Mouse (Mus musculus) liver, embryonic 13.5 days (tissue): ENCODE measurements at regions not wholly inside any gene's neighbourhood (a gene's known extent, or its start where the extent isn't known, plus 50 kb on each side); places are given as distances from the start of the nearest gene placed in this dataset.

Experiments used
- ATAC-seq: fragments of 200-750 bp; cut with Nextera tagmentation; 2 replicates; pipeline ENCODE4 v1.8.0; 2017; ENCODE audit warnings: low read depth, mild to moderate bottlenecking, moderate number of reproducible peaks, moderate library complexity
- DNase-seq: peaks from one replicate; pipeline ENCODE4 v3.0.0; 2022
- H3K27ac ChIP-seq: fragments of 300-500 bp; sonication (generic); 2 replicates; pipeline ENCODE4 v1.5.1; 2015; ENCODE audit warnings: moderate library complexity, mild to moderate bottlenecking, inconsistent platforms
- H3K27me3 ChIP-seq: fragments of 300-500 bp; sonication (generic); 2 replicates; pipeline ENCODE4 v1.6.1; 2015; ENCODE audit warnings: mild to moderate bottlenecking, inconsistent platforms
- H3K36me3 ChIP-seq: fragments of 300-500 bp; sonication (generic); 2 replicates; pipeline ENCODE4 v1.6.1; 2015; ENCODE audit warnings: mild to moderate bottlenecking, inconsistent platforms
- H3K4me1 ChIP-seq: fragments of 300-500 bp; sonication (generic); replicated peaks from 2 replicates; pipeline ENCODE4 v1.6.1; 2015; ENCODE audit warnings: inconsistent platforms
- H3K4me2 ChIP-seq: fragments of 300-500 bp; sonication (generic); 2 replicates; pipeline ENCODE4 v1.6.1; 2015; ENCODE audit warnings: inconsistent platforms, mild to moderate bottlenecking, moderate library complexity
- H3K4me3 ChIP-seq: fragments of 300-500 bp; sonication (generic); replicated peaks from 2 replicates; pipeline ENCODE4 v1.5.1; 2015; ENCODE audit warnings: mild to moderate bottlenecking, inconsistent platforms
- H3K9ac ChIP-seq: fragments of 300-500 bp; sonication (generic); 2 replicates; pipeline ENCODE4 v1.6.1; 2015; ENCODE audit warnings: mild to moderate bottlenecking, inconsistent platforms
- H3K9me3 ChIP-seq: fragments of 300-500 bp; sonication (generic); replicated peaks from 2 replicates; pipeline ENCODE4 v1.6.1; 2016; ENCODE audit warnings: inconsistent platforms
- WGBS: fragments of 180-500 bp; shearing (Covaris S2); methylation state at CpG from one replicate; pipeline ENCODE4 v1.1.7; 2015; ENCODE audit not compliant: insufficient replicate concordance; 5-methylcytosine and 5-hydroxymethylcytosine counted together

DNA sequence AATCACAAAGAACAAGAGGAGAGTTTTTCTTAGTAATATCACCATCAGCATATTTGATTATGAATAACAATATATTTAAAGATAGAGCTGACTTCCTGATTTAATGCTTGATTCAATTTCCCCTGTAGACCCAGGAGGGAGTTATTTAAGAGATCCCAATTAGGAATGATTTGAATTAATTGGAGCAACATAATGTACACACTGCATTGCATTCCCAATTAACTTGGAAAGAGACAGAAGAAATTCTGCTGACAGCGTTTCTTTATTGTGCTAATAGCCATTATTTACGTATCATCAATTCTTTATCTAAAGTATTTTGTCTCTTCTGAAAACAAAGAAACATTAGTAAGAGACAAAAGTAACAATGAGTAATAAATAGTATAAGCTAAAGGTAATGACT is 1491.2 kb upstream of the Cited2 start:
- no peaks in the 10 kb centered on the region for H3K27me3 ChIP-seq
- DNase-seq (no peak), ATAC-seq (no peak)
- no peaks in the 10 kb centered on the region for H3K9me3 ChIP-seq
- no peak overlapping the region for H3K4me3 ChIP-seq
- no peak overlapping the region for H3K9ac ChIP-seq
- 79% methylated on average over 2 of the region's 2 CpGs for WGBS
- no peaks in the 10 kb centered on the region for H3K36me3 ChIP-seq
- H3K27ac ChIP-seq = no peak overlapping the region
- H3K4me1 ChIP-seq = no peaks in the 10 kb centered on the region
- no peak overlapping the region for H3K4me2 ChIP-seq

DNA sequence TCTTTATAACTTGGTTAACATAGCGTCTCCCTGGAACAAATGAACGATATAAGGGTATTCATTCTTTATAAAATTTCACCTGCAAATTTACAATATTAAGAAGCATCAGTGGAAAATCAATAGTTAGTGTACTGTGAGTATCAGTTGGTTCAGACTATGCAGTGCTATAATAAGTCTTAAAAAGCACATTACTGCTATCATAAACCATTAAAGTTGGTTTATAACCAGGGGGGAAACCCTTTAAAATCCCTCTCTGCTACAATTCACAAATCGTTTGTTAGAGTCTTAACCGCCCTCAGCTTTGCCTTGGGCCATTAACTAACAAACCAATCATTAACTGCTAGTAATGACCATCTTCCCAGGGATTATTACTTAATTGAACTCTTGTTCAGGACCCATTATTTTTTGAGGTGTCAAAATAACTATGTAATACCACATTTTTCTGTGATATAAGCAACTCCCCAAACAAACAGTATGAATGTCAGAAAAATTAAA is 1489.4 kb upstream of the Cited2 start:
- Histone ChIP-seq H3K36me3 (no peaks in the 10 kb centered on the region), H3K9ac (no peak overlapping the region), H3K9me3 (no peaks in the 10 kb centered on the region), H3K27ac (no peak overlapping the region), H3K4me2 (no peak overlapping the region), H3K4me1 (no peaks in the 10 kb centered on the region), H3K27me3 (no peaks in the 10 kb centered on the region), H3K4me3 (no peak overlapping the region)
- WGBS = 66% methylated on average over 4 of the region's 4 CpGs
- DNase-seq = no peak
- no peak for ATAC-seq

DNA sequence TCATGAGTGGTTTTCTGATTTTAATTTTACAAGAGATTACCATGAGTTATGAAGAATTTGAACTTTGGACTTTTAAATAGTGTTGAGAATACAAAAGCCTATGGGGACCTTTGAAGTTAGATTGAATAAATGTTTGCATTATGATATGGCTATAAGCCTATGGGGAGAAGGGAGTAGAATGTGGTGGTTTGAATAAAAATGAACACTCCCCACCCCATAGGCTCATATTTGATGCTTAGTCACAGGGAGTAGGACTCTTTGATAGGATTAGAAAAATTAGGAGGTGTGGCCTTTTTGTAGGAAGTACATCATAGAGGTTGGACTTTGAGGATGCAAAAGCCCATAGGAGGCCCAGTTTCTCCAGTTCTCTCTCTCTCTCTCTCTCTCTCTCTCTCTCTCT is 1466.7 kb upstream of the Cited2 start:
- Histone ChIP-seq H3K4me1 (no peaks in the 10 kb centered on the region), H3K4me3 (no peak overlapping the region), H3K27ac (no peak overlapping the region), H3K9me3 (no peaks in the 10 kb centered on the region), H3K9ac (no peak overlapping the region), H3K36me3 (no peaks in the 10 kb centered on the region), H3K4me2 (no peak overlapping the region), H3K27me3 (no peaks in the 10 kb centered on the region)
- DNase-seq = no peak
- ATAC-seq = no peak

DNA sequence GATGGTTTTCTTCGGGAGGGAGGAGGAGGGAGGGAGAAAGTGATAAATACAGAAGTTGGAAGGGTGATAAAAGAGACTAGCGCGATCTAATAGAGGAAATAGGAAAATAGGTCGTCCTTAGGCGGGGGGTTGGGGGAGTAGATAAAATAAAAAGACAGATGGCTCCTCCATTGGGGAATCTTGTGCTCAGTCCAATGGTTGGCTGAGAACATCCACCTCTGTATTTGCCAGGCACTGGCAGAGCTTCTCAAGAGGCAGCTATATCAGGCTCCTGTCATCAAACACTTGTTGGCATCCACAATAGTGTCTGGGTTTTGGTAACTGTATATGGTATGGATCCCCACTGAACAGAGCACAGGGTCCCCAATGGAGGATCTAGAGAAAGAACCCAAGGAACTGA is 1450.2 kb upstream of the Cited2 start:
- Histone ChIP-seq H3K27ac (no peak overlapping the region), H3K4me1 (no peaks in the 10 kb centered on the region), H3K9me3 (no peaks in the 10 kb centered on the region), H3K4me3 (no peak overlapping the region), H3K36me3 (no peaks in the 10 kb centered on the region), H3K4me2 (no peak overlapping the region), H3K27me3 (no peaks in the 10 kb centered on the region), H3K9ac (no peak overlapping the region)
- ATAC-seq (no peak), DNase-seq (no peak)
- WGBS = 76% methylated on average over 5 of the region's 5 CpGs

DNA sequence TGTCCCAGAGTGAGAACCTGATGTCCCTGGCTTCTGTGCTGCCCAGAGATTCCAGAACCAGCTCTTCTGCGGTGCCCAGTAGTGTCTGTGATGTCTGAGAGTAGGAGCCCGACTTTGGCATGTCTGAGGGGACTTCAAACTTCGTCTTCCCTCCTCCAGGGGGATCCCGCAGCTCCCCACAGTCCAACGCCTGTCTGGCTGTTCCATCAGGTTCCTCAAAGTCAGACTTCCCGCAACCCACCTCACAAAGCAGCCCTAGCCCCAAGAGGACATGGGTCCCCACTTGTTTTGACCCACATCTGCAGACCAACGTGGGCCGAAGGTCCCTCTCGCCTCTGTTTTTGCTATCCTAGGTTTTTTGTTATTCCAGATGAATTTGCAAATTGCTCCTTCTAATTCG is 1406.0 kb upstream of the Cited2 start:
- Histone ChIP-seq H3K9me3 (no peaks in the 10 kb centered on the region), H3K27me3 (no peaks in the 10 kb centered on the region), H3K36me3 (no peaks in the 10 kb centered on the region), H3K4me1 (no peaks in the 10 kb centered on the region), H3K27ac (no peak overlapping the region), H3K9ac (no peak overlapping the region), H3K4me3 (no peak overlapping the region), H3K4me2 (no peak overlapping the region)
- 55% methylated on average over 10 of the region's 10 CpGs for WGBS
- ATAC-seq = no peak
- DNase-seq = no peak

DNA sequence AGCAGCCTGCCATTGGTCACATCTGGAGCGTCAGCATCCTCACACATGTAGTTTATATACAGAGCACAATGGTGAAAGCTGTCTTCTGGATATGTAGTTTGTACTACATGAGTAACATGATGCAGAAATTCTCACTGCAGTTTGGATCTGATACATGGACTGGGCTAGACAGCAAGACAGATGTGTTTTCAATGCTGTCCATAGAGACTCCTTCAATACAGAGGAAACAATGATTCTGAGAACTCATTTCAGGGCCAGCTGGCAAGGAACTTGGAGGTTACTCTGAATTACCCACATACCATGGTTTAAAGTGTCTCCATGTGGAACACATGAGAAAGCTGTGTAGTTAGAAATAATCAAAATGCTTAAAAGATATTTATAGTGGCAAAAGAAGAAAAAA is 1385.5 kb upstream of the Cited2 start:
- H3K4me2 ChIP-seq = no peak overlapping the region
- H3K9ac ChIP-seq = no peak overlapping the region
- H3K27ac ChIP-seq = no peak overlapping the region
- 65% methylated on average over 1 of the region's 1 CpGs for WGBS
- H3K27me3 ChIP-seq = no peaks in the 10 kb centered on the region
- H3K36me3 ChIP-seq = no peaks in the 10 kb centered on the region
- no peaks in the 10 kb centered on the region for H3K4me1 ChIP-seq
- DNase-seq = no peak
- ATAC-seq = no peak
- H3K4me3 ChIP-seq = no peak overlapping the region
- no peaks in the 10 kb centered on the region for H3K9me3 ChIP-seq

DNA sequence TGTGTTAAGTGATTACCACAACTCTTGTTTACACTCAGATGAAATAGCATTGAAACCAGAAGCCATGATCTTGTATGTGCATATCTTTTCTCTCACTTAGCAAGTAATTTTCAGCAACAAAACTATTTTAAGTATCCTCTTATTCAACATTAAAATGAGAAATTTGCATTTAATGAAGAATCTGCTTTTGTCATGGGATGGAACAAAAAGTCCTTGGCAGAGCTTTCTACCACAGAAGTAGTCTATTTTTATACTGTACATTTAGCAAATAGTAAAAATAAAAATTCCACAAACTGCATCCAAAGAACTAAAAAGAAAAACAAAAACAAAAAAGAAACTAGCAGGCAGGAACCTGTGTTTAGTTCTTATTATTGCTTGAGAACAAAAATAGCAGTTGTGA is 1381.5 kb upstream of the Cited2 start:
- no peaks in the 10 kb centered on the region for H3K27me3 ChIP-seq
- H3K36me3 ChIP-seq = no peaks in the 10 kb centered on the region
- H3K4me1 ChIP-seq = no peaks in the 10 kb centered on the region
- no peak overlapping the region for H3K4me2 ChIP-seq
- no peaks in the 10 kb centered on the region for H3K9me3 ChIP-seq
- DNase-seq = no peak
- ATAC-seq = no peak
- H3K9ac ChIP-seq = no peak overlapping the region
- H3K27ac ChIP-seq = no peak overlapping the region
- no peak overlapping the region for H3K4me3 ChIP-seq

DNA sequence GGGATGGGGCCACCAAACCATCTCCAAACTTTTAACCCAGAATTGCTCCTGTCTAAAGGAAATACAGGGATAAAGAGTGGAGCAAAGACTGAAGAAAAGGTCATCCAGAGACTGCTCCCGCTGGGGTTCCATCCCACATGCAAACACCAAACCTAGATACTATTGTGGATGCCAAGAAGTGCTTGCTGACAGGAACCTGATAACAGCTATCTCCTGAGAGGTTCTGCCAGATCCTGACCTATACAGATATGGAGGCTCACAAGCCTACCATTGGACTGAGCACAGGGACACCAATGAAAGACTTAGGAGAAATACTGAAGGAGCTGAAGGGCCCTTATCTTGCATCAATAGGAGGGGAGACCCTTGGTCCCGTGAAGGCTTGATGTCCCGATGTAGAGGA is 1359.0 kb upstream of the Cited2 start:
- WGBS = 41% methylated on average over 3 of the region's 3 CpGs
- no peak for DNase-seq

More for the DNA sequence above, 1359.0 kb upstream of the Cited2 start:
- Histone ChIP-seq H3K4me1 (no peaks in the 10 kb centered on the region), H3K4me3 (no peak overlapping the region), H3K9ac (no peak overlapping the region), H3K4me2 (no peak overlapping the region), H3K9me3 (no peaks in the 10 kb centered on the region), H3K27ac (no peak overlapping the region), H3K27me3 (no peaks in the 10 kb centered on the region), H3K36me3 (no peaks in the 10 kb centered on the region)
- ATAC-seq = peak; percentile 59; the same call in 1 of the 2 replicates
